In the genomic region with DNA sequence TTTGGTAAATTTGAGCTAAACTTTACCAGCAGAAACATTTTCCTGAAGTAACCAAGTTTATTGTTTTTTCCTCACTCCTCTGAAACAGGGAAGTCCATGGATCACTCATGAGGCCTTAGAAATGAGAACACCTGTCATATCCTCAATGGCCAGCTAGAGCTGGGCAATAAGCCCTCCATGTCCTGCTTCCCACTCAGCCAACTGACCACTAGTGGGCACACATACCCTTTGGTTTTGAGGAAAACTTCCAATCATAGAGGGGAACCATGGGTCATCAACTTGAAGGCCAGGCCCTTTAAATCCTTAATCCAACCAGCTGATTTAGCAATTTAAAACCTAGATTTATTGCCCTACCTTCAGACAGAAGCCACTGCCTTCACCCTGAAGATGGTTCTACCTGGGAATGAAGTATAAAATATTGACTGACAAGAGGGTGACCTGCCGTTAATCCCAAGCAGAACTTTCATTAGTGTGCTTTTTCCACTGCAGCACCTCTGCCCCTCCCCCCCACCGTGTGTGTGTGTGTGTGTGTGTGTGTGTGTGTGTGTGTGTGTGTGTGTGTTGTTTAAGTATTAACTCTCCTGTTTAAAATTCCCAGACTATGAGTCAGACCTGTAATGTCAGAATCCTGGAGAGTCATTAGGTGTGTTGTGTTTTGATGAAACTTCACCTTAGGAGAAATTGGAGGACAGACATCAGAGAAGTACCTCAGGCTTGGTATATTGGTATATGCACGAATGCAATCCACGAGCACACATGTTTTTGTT, we compare ENCODE assay signal across 16 mouse cellular contexts.
A peak's percentile ranks its signal among the peaks of the same experiment; 100 is the strongest.
DNase-seq lines count a peak whose midpoint lies in the region; ATAC-seq and TF ChIP-seq lines count a peak whose summit lies in the region.
"Had no signal": no experiment of that assay in that cellular context is flagged by ENCODE, and none has a peak within 500 bp of the region (broad histone marks: within the 10 kb centered on the region; RNA-seq: fewer than 3 reads in every experiment).

No protein-coding gene starts in this region.

- H3K4me1 ChIP-seq in heart, postnatal 0 days (ENCODE audit: control insufficient read depth, insufficient read depth): no peaks in the 10 kb centered on the region
- no peaks in the 10 kb centered on the region for H3K4me1 ChIP-seq in midbrain, postnatal 0 days (ENCODE audit: insufficient read depth, low read length)
- no peaks in the 10 kb centered on the region for H3K4me1 ChIP-seq in midbrain, embryonic 16.5 days (ENCODE audit: control insufficient read depth, insufficient read depth, low read length)
- H3K4me1 ChIP-seq in kidney, embryonic 15.5 days: no peaks in the 10 kb centered on the region
- no peaks in the 10 kb centered on the region for H3K4me1 ChIP-seq in hindbrain, embryonic 12.5 days
- H3K4me1 ChIP-seq: embryonic facial prominence, embryonic 15.5 days; liver, embryonic 12.5 days; stomach, embryonic 15.5 days had no signal

- peak; percentile 25 for TF ChIP-seq CTCF in heart, postnatal 0 days (IDR thresholded peaks at IDR 0.05; ENCODE audit: low read depth)
- peak; percentile 20; the same call in 1 of the 2 replicates for TF ChIP-seq CTCF in midbrain, postnatal 0 days (IDR thresholded peaks at IDR 0.05)

- H3K36me3 ChIP-seq in heart, postnatal 0 days (replicated peaks; ENCODE audit: control insufficient read depth, insufficient read depth, low read length): no peaks in the 10 kb centered on the region
- no peaks in the 10 kb centered on the region for H3K36me3 ChIP-seq in midbrain, postnatal 0 days (ENCODE audit: insufficient read depth, low read length)
- H3K36me3 ChIP-seq in midbrain, embryonic 16.5 days (ENCODE audit: control insufficient read depth, insufficient read depth, low read length): no peaks in the 10 kb centered on the region
- no peaks in the 10 kb centered on the region for H3K36me3 ChIP-seq in kidney, embryonic 15.5 days
- H3K36me3 ChIP-seq in hindbrain, embryonic 12.5 days: no peaks in the 10 kb centered on the region
- H3K36me3 ChIP-seq: embryonic facial prominence, embryonic 15.5 days; liver, embryonic 12.5 days; stomach, embryonic 15.5 days had no signal

- no peaks in the 10 kb centered on the region for H3K27me3 ChIP-seq in heart, postnatal 0 days (ENCODE audit: control insufficient read depth, insufficient read depth, low read length)
- no peaks in the 10 kb centered on the region for H3K27me3 ChIP-seq in midbrain, postnatal 0 days (ENCODE audit: insufficient read depth, low read length)
- H3K27me3 ChIP-seq in midbrain, embryonic 16.5 days (ENCODE audit: control insufficient read depth, insufficient read depth, low read depth, low read length): no peaks in the 10 kb centered on the region
- no peaks in the 10 kb centered on the region for H3K27me3 ChIP-seq in kidney, embryonic 15.5 days
- H3K27me3 ChIP-seq in hindbrain, embryonic 12.5 days: no peaks in the 10 kb centered on the region
- H3K27me3 ChIP-seq: embryonic facial prominence, embryonic 15.5 days; liver, embryonic 12.5 days; stomach, embryonic 15.5 days had no signal

- no peak overlapping the region for H3K27ac ChIP-seq in heart, postnatal 0 days (ENCODE audit: low read depth)
- H3K27ac ChIP-seq in midbrain, postnatal 0 days (ENCODE audit: low read depth, low read length): no peak overlapping the region
- H3K27ac ChIP-seq in midbrain, embryonic 16.5 days (ENCODE audit: low read length): no peak overlapping the region
- H3K27ac ChIP-seq in kidney, embryonic 15.5 days: no peak overlapping the region
- H3K27ac ChIP-seq in hindbrain, embryonic 12.5 days: no peak overlapping the region
- H3K27ac ChIP-seq: embryonic facial prominence, embryonic 15.5 days; liver, embryonic 12.5 days; stomach, embryonic 15.5 days had no signal

- no peak for ATAC-seq in heart, postnatal 0 days (ENCODE audit: insufficient read depth, low read depth)
- no peak for ATAC-seq in midbrain, postnatal 0 days (ENCODE audit: low FRiP score)
- ATAC-seq in midbrain, embryonic 16.5 days: no peak
- ATAC-seq in kidney, embryonic 15.5 days (replicated peaks; ENCODE audit: low FRiP score): peak; percentile 82
- ATAC-seq in erythroid progenitor cell, adult 5-6 weeks (replicated peaks; ENCODE audit: low FRiP score, poor library complexity, severe bottlenecking): no peak
- no peak for ATAC-seq in hindbrain, embryonic 12.5 days (ENCODE audit: low FRiP score)
- ATAC-seq: activated CD4-positive, CD25-positive, alpha-beta regulatory T cell, adult 4 months; forebrain, embryonic 14.5 days; liver, embryonic 12.5 days had no signal

- TF ChIP-seq EP300 in heart, postnatal 0 days (IDR thresholded peaks at IDR 0.05; ENCODE audit: low read depth): no peak

- H3K9ac ChIP-seq in heart, postnatal 0 days (replicated peaks; ENCODE audit: low read depth, low read length): no peak overlapping the region
- no peak overlapping the region for H3K9ac ChIP-seq in midbrain, postnatal 0 days (replicated peaks; ENCODE audit: low read length, poor library complexity, severe bottlenecking)
- no peak overlapping the region for H3K9ac ChIP-seq in midbrain, embryonic 16.5 days (ENCODE audit: low read depth, low read length)
- no peak overlapping the region for H3K9ac ChIP-seq in kidney, embryonic 15.5 days
- H3K9ac ChIP-seq in hindbrain, embryonic 12.5 days: no peak overlapping the region
- H3K9ac ChIP-seq: embryonic facial prominence, embryonic 15.5 days; liver, embryonic 12.5 days; stomach, embryonic 15.5 days had no signal

- no peaks in the 10 kb centered on the region for H3K9me3 ChIP-seq in heart, postnatal 0 days (replicated peaks; ENCODE audit: control insufficient read depth, low read length)
- no peaks in the 10 kb centered on the region for H3K9me3 ChIP-seq in midbrain, postnatal 0 days (ENCODE audit: low read length)
- no peaks in the 10 kb centered on the region for H3K9me3 ChIP-seq in midbrain, embryonic 16.5 days (replicated peaks; ENCODE audit: control insufficient read depth, low read length, poor library complexity, severe bottlenecking)
- H3K9me3 ChIP-seq in kidney, embryonic 15.5 days (replicated peaks): 0 out of 2 replicates have a peak, but pooled peaks cover 2% of the 10 kb centered on the region
- H3K9me3 ChIP-seq in hindbrain, embryonic 12.5 days (replicated peaks): no peaks in the 10 kb centered on the region
- H3K9me3 ChIP-seq: embryonic facial prominence, embryonic 15.5 days; liver, embryonic 12.5 days; stomach, embryonic 15.5 days had no signal

- no peak overlapping the region for H3K4me2 ChIP-seq in heart, postnatal 0 days (ENCODE audit: low read depth, low read length)
- H3K4me2 ChIP-seq in midbrain, postnatal 0 days (ENCODE audit: low read depth, low read length, poor library complexity, severe bottlenecking): no peak overlapping the region
- no peak overlapping the region for H3K4me2 ChIP-seq in midbrain, embryonic 16.5 days (ENCODE audit: low read length)
- H3K4me2 ChIP-seq in kidney, embryonic 15.5 days: no peak overlapping the region
- H3K4me2 ChIP-seq in hindbrain, embryonic 12.5 days (replicated peaks): no peak overlapping the region
- H3K4me2 ChIP-seq: embryonic facial prominence, embryonic 15.5 days; liver, embryonic 12.5 days; stomach, embryonic 15.5 days had no signal

- 72% methylated on average over 4 of the region's 4 CpGs for WGBS in heart, postnatal 0 days
- 84% methylated on average over 4 of the region's 4 CpGs for WGBS in midbrain, postnatal 0 days
- WGBS in midbrain, embryonic 16.5 days: 73% methylated on average over 4 of the region's 4 CpGs
- WGBS in kidney, embryonic 15.5 days: 34% methylated on average over 4 of the region's 4 CpGs
- WGBS in hindbrain, embryonic 12.5 days: 84% methylated on average over 4 of the region's 4 CpGs

- DNase-seq in heart, postnatal 0 days (ENCODE audit: low spot score): no peak
- DNase-seq in heart, adult 8-10 months (ENCODE audit: low spot score): no peak
- DNase-seq in midbrain, postnatal 0 days (ENCODE audit: low spot score): no peak
- DNase-seq in heart, adult 11 months: no peak
- DNase-seq: cerebellum, adult 8-10 months; heart, postnatal 14 days; thymus, postnatal 4 days had no signal

- H3K4me3 ChIP-seq in heart, postnatal 0 days (ENCODE audit: low read depth, low read length): no peak overlapping the region
- no peak overlapping the region for H3K4me3 ChIP-seq in midbrain, postnatal 0 days (ENCODE audit: low read depth, low read length)
- H3K4me3 ChIP-seq in midbrain, embryonic 16.5 days (ENCODE audit: low read depth, low read length): no peak overlapping the region
- no peak overlapping the region for H3K4me3 ChIP-seq in kidney, embryonic 15.5 days (replicated peaks)
- no peak overlapping the region for H3K4me3 ChIP-seq in hindbrain, embryonic 12.5 days
- H3K4me3 ChIP-seq: embryonic facial prominence, embryonic 15.5 days; liver, embryonic 12.5 days; stomach, embryonic 15.5 days had no signal
